13 mouse cellular contexts compared by ENCODE assay signal in the genomic region with DNA sequence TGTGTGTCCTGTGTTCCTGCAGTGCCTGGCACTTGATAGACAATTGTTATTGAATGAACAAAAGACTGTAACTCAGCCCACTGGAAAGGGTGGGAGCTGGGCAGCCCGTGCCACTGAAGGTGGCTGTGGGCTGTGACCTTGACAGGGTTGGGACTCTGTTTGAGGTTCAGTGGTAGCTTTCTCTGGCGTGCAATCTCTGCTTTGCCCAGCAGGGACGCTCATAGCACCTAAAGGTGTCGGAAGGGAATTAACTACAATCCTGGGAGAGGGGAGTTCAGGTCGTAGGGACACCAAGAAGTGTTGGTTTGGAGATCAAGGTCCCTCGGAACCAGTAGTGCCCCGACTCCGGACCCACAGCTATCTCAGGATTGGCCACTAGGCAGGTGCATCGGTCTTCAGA. TPM values are rescaled to one million over a fixed set of nuclear protein-coding genes. Genes with fewer than 3 reads are reported as not detected.
DNase-seq lines count a peak whose midpoint lies in the region; ATAC-seq and TF ChIP-seq lines count a peak whose summit lies in the region.
"Had no signal": no experiment of that assay in that cellular context is flagged by ENCODE, and none has a peak within 500 bp of the region (broad histone marks: within the 10 kb centered on the region; RNA-seq: fewer than 3 reads in every experiment).

No protein-coding gene starts in this region.

- ATAC-seq in heart, embryonic 11.5 days (replicated peaks; ENCODE audit: insufficient number of reproducible peaks, low FRiP score, low TSS enrichment) = no peak
- no peak for ATAC-seq in lung, embryonic 14.5 days (ENCODE audit: insufficient read depth)
- ATAC-seq: Patski had no signal

- peak; percentile 39 for DNase-seq in heart, postnatal 4 days
- no peak for DNase-seq in lung, embryonic 14.5 days
- DNase-seq in lung, postnatal 14 days = no peak
- DNase-seq in R1 (ENCODE audit: low read depth, low spot score) = peak; percentile 44
- peak; percentile 16 for DNase-seq in kidney, postnatal 14 days
- DNase-seq in frontal cortex, adult 2 months (ENCODE audit: extremely low spot score in 1 of 2, low spot score in 1 of 2) = no peak
- no peak for DNase-seq in limb, embryonic 10.5 days (ENCODE audit: low spot score)
- DNase-seq: adrenal gland, postnatal 10 days; heart, adult 18-20 months had no signal

- H3K4me2 ChIP-seq in heart, embryonic 11.5 days = no peak overlapping the region
- H3K4me2 ChIP-seq in lung, embryonic 14.5 days = no peak overlapping the region

- no peaks in the 10 kb centered on the region for H3K9me3 ChIP-seq in heart, embryonic 11.5 days (replicated peaks; ENCODE audit: control insufficient read depth, low read length)
- no peaks in the 10 kb centered on the region for H3K9me3 ChIP-seq in lung, embryonic 14.5 days (ENCODE audit: low read depth, low read length)
- H3K9me3 ChIP-seq in limb, embryonic 10.5 days (replicated peaks) = no peaks in the 10 kb centered on the region

- no peak overlapping the region for H3K4me3 ChIP-seq in heart, embryonic 11.5 days (ENCODE audit: low read depth, low read length)
- H3K4me3 ChIP-seq in lung, embryonic 14.5 days (ENCODE audit: low read depth, low read length) = no peak overlapping the region
- no peak overlapping the region for H3K4me3 ChIP-seq in limb, embryonic 10.5 days
- H3K4me3 ChIP-seq: megakaryocyte, embryonic 14.5 days had no signal

- H3K4me1 ChIP-seq in heart, embryonic 11.5 days (ENCODE audit: control insufficient read depth, insufficient read depth, low read length) = no peaks in the 10 kb centered on the region
- H3K4me1 ChIP-seq in lung, embryonic 14.5 days (ENCODE audit: insufficient read depth) = no peaks in the 10 kb centered on the region
- no peaks in the 10 kb centered on the region for H3K4me1 ChIP-seq in limb, embryonic 10.5 days

- 55% methylated on average over 9 of the region's 9 CpGs for WGBS in heart, embryonic 11.5 days (ENCODE audit: insufficient replicate concordance)
- WGBS in lung, embryonic 14.5 days = 55% methylated on average over 9 of the region's 9 CpGs
- 67% methylated on average over 9 of the region's 9 CpGs for WGBS in limb, embryonic 10.5 days

- no peaks in the 10 kb centered on the region for H3K36me3 ChIP-seq in heart, embryonic 11.5 days (ENCODE audit: control insufficient read depth, insufficient read depth, low read length)
- no peaks in the 10 kb centered on the region for H3K36me3 ChIP-seq in lung, embryonic 14.5 days (ENCODE audit: insufficient read depth)
- no peaks in the 10 kb centered on the region for H3K36me3 ChIP-seq in limb, embryonic 10.5 days

- TF ChIP-seq CTCF in lung, embryonic 14.5 days (IDR thresholded peaks at IDR 0.05; ENCODE audit: low read depth) = peak; percentile 32; the same call in 1 of the 2 replicates

- no peak overlapping the region for H3K27ac ChIP-seq in heart, embryonic 11.5 days (ENCODE audit: low read depth, low read length)
- H3K27ac ChIP-seq in lung, embryonic 14.5 days (ENCODE audit: low read depth) = no peak overlapping the region
- no peak overlapping the region for H3K27ac ChIP-seq in limb, embryonic 10.5 days

- H3K27me3 ChIP-seq in heart, embryonic 11.5 days (ENCODE audit: control insufficient read depth, insufficient read depth, low read length) = no peaks in the 10 kb centered on the region; the same call in none of the 2 replicates
- no peaks in the 10 kb centered on the region for H3K27me3 ChIP-seq in lung, embryonic 14.5 days (ENCODE audit: insufficient read depth, low read length)
- peaks cover 3% of the 10 kb centered on the region; the same call in 1 of the 2 replicates for H3K27me3 ChIP-seq in limb, embryonic 10.5 days (ENCODE audit: low read depth, poor library complexity, severe bottlenecking)
- H3K27me3 ChIP-seq: Patski had no signal

- H3K9ac ChIP-seq in heart, embryonic 11.5 days (ENCODE audit: low read depth, low read length) = no peak overlapping the region
- no peak overlapping the region for H3K9ac ChIP-seq in lung, embryonic 14.5 days

RNA-seq across cellular contexts. Expression of gene Nphp4, which starts 35.6 kb away (rescaled TPM):
- total RNA-seq in heart, postnatal 4 days (2021) = 1 to 10 TPM; 1.5 to 2.6 TPM
- polyA plus RNA-seq in heart, embryonic 11.5 days (2014; fragmentation: Nextera tagmentation; extraction: Ambion mirVana) = 1.7 and 1.9 TPM in 2 replicates
- polyA plus RNA-seq in lung, embryonic 14.5 days (2014; fragmentation: Nextera tagmentation; extraction: Ambion mirVana) = 3.2 and 3.7 TPM in 2 replicates
- 13.6 and 13.8 TPM in 2 replicates for polyA plus RNA-seq in frontal cortex, adult 2 months (2012; rRNA removed)
- 2.8 and 3.8 TPM in 2 replicates for polyA plus RNA-seq in limb, embryonic 10.5 days (2016; fragmentation: Nextera tagmentation; extraction: Ambion mirVana)
- total RNA-seq: liver, adult 2 months had no signal

RNA-seq across cellular contexts. Expression of gene Kcnab2, which starts 36.8 kb away (rescaled TPM):
- 1 to 10 TPM; 2.3 to 2.4 TPM for total RNA-seq in heart, postnatal 4 days (2021)
- polyA plus RNA-seq in heart, embryonic 11.5 days (2014; fragmentation: Nextera tagmentation; extraction: Ambion mirVana) = 2.2 and 3.5 TPM in 2 replicates
- polyA plus RNA-seq in lung, embryonic 14.5 days (2014; fragmentation: Nextera tagmentation; extraction: Ambion mirVana) = 3.6 and 4.3 TPM in 2 replicates
- polyA plus RNA-seq in frontal cortex, adult 2 months (2012; rRNA removed) = 192 and 194 TPM in 2 replicates
- 3.9 and 5.2 TPM in 2 replicates for polyA plus RNA-seq in limb, embryonic 10.5 days (2016; fragmentation: Nextera tagmentation; extraction: Ambion mirVana)

Comparison
In these comparisons a context has a peak if more than half of its experiments do, and no peak if none do; other contexts are left out.
1. DNase-seq: peak in heart, postnatal 4 days (single experiment), R1 (single experiment) and kidney, postnatal 14 days (single experiment); none in lung, embryonic 14.5 days (single experiment), lung, postnatal 14 days (single experiment), frontal cortex, adult 2 months (0 of 2) and limb, embryonic 10.5 days (single experiment).
2. RNA of gene Kcnab2, which starts 36.8 kb away (polyA plus RNA-seq): 192 to 194 TPM in frontal cortex, adult 2 months; 3.9 to 5.2 TPM in limb, embryonic 10.5 days, 3.6 to 4.3 TPM in lung, embryonic 14.5 days and 2.2 to 3.5 TPM in heart, embryonic 11.5 days; every median in the first group is over 10 times any median in the second.